Mouse (Mus musculus) neutrophil, adult 83 days (primary cell): ENCODE measurements around the gene Cpt1c. TPM values are rescaled to one million over a fixed set of nuclear protein-coding genes. Genes with fewer than 3 reads are reported as not detected.

ENCODE experiments used
- total RNA-seq, 2 experiments: library from RNA; stranded (reverse); gene quantifications; one replicate each; pipeline ENCODE4 v1.2.4; 2023

Cpt1c gene
- under 1 TPM; 0.53 to 0.85 TPM for total RNA-seq

GRCm38 (mm10) chr7:44974383-44975116 lies at the start of gene Cpt1c:
Gene Cpt1c, minus strand, starts transcription at chr7:44974851.

GRCm38 (mm10) chr7:45017242-45018061 lies 42.8 kb upstream of the Cpt1c start, which contains the start of gene Rras:
Gene Rras, plus strand, starts transcription at chr7:45017961.

DNA sequence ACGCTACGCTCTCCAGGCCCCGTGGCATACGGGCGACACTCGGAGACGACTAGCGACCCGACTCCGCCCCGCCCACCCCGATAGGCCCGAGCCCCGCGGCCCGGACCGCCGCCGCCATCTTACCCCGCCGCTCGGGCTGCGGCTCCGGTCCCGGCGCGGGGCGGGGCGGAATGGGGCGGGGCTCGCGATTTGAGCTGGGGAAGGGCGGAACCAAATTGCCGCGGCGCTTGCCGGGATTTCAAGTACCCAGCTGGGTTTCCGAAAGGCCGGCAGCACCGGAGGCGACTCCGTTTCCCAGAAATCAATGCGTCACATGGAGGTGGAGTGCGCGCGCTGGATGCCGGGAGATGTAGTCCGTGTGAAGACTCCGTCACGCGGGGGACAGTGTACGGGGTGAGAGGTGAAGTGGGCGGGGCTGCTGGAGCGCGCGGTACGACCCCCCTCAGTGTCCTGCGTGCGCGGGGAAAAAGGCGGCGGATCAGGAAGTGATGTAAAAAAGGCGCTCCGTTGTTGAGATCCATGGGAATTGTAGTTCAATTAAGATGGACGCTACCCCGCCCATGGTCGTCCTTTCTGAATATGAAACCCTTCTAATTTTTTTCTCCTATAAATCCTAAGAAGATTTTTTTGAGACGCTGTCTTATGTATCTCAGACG lies 41.4 kb upstream of the Cpt1c start, which contains the start of gene Scaf1:
TSS of gene Scaf1 (minus strand) at position 407 of the 656 bp plus-strand sequence.

GRCm38 (mm10) chr7:44998501-44998955 lies 23.9 kb upstream of the Cpt1c start, which contains the start of gene Bcl2l12:
Gene Bcl2l12, minus strand, starts transcription at chr7:44998712.

GRCm38 (mm10) chr7:44997231-44997939 lies 22.7 kb upstream of the Cpt1c start, which contains the start of gene Irf3:
Gene Irf3, plus strand, starts transcription at chr7:44997648.

DNA sequence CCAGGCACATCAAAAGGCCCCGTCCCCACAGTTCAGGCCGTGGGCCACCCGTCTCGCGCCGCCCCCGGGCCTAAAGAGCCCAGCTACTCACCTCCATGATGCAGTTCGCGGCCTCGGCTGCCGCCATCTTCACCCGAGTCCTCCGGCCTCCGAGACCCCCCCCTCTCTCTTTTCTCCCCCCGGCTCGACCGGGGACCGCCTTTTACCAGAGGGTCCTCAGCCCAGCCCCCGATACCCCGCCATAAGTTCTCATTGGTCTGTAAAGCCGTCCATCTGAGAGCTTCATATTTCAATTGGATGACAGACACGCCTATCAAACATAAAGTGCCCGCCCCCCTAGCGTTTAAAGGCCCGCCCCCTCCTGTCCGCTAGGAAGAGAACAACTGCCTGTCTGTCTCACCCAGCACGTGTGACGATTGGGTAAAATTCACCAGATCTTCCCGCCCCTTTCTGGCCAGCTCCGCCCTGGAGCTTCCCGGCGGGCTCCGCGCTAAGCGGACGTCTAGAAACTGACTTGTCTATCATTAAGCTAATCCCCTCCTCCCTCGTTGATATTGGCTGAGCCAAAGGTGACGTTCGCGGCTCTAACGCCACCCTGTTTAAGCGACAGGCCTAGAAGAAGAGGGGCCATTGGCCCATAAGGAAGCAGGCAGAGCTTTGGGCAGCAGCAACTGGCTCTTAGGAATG lies 11.7 kb upstream of the Cpt1c start, which contains the start of gene Prmt1:
TSS of gene Prmt1 (minus strand) at position 377 of the 687 bp plus-strand sequence.

GRCm38 (mm10) chr7:44942904-44943303 lies 31.7 kb downstream of the Cpt1c start, which contains the start of gene Tsks:
Gene Tsks, plus strand, starts transcription at chr7:44943204.

DNA sequence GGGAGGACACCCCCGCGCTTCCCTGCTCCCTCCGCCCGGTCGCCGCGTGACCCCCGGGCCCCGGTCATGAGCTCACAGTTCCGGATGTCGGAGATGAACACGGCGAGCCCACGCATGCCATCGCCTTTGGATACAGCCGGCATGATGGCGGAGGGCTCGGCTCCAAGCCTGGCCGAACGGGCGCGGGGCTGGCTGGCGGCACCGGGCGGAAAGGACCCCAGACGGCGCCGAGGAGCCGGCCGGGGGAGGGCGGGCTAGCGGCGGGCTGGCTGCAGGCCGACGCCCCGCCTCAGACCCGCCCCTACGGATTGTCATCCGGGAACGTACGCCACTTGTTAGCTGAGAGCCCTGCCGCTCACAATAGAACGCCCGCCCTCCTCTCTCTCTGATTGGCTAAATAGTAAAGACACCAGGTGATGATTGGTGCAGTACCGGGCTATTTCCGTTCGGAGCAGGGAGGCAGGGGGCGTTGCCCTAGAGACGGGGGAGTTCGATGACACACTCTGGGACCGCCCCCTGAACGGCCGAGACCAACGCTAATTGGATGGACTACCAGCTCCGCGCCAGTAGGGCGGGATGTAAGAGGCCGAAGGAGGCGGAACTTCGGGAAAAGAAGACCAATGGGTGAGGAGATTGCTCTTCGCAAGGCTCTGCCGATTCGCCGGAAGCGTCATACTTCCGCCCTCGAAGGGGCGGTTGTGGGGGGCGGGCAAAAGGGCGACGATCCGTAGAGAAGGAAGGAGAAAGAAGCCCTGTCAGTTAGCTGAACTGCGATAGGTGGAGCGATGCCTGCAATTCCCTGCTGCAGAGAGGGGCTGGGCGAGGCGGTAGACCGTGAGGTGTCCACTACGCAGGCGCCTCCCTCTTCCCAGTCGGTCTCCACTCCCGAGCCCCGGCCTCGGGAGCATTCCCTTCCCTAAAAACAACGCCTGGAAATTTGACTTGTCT lies 45.2 kb downstream of the Cpt1c start, which contains the start of gene Ap2a1:
TSS of gene Ap2a1 (minus strand) at position 293 of the 948 bp plus-strand sequence.

Other genes with a start within 250 kb of the Cpt1c start
- gene Vrk3, start 226.4 kb downstream of the Cpt1c start, total RNA-seq, result 10 to 100 TPM; 49.7 to 52.8 TPM
- 1 to 10 TPM; 1.4 to 1.9 TPM for gene Zfp473, start 223.8 kb downstream of the Cpt1c start, total RNA-seq
- gene Nup62, start 158.8 kb downstream of the Cpt1c start, total RNA-seq, result 10 to 100 TPM; 44.3 to 53.6 TPM
- 1 to 10 TPM; 1.5 to 1.7 TPM for gene Il4i1, start 158.5 kb downstream of the Cpt1c start, total RNA-seq
- gene Atf5, start 158.2 kb downstream of the Cpt1c start, total RNA-seq, result 1 to 10 TPM; 5.6 to 6.6 TPM
- 10 to 100 TPM; 13.9 to 17.4 TPM for gene Akt1s1, start 125.9 kb downstream of the Cpt1c start, total RNA-seq
- 10 to 100 TPM; 33.5 to 33.6 TPM for gene Tbc1d17, start 125.8 kb downstream of the Cpt1c start, total RNA-seq
- 100 to 1,000 TPM; 379 to 392 TPM for gene Pnkp, start 117.7 kb downstream of the Cpt1c start, total RNA-seq
- gene Ptov1, start 105.1 kb downstream of the Cpt1c start, total RNA-seq, result 10 to 100 TPM; 33.3 to 35.2 TPM
- gene Med25, start 82.1 kb downstream of the Cpt1c start, total RNA-seq, result 10 to 100 TPM; 36.7 to 44.1 TPM
- 1 to 10 TPM; 5.7 to 7.4 TPM for gene Fuz, start 78.8 kb downstream of the Cpt1c start, total RNA-seq
- 10 to 100 TPM; 70.1 to 74.6 TPM for gene Ap2a1, start 45.4 kb downstream of the Cpt1c start, total RNA-seq
- not detected for gene Tsks, start 31.6 kb downstream of the Cpt1c start, total RNA-seq
- 10 to 100 TPM; 74.9 to 80.6 TPM for gene Prmt1, start 11.7 kb upstream of the Cpt1c start, total RNA-seq
- gene Irf3, start 22.8 kb upstream of the Cpt1c start, total RNA-seq, result 10 to 100 TPM; 63.0 to 71.9 TPM
- gene Bcl2l12, start 23.9 kb upstream of the Cpt1c start, total RNA-seq, result 10 to 100 TPM in 1 of 2 experiments, 1 to 10 TPM in 1; 8.8 to 18.8 TPM
- gene Scaf1, start 41.5 kb upstream of the Cpt1c start, total RNA-seq, result 10 to 100 TPM; 61.1 to 62.1 TPM
- 10 to 100 TPM; 14.9 to 17.0 TPM for gene Rras, start 43.1 kb upstream of the Cpt1c start, total RNA-seq
- gene Prr12, start 78.0 kb upstream of the Cpt1c start, total RNA-seq, result 10 to 100 TPM; 22.3 to 25.8 TPM
- 10 to 100 TPM; 29.1 to 38.1 TPM for gene Nosip, start 87.6 kb upstream of the Cpt1c start, total RNA-seq
- 10 to 100 TPM; 17.4 to 19.6 TPM for gene Prrg2, start 87.8 kb upstream of the Cpt1c start, total RNA-seq
- 1 to 10 TPM; 3.0 to 3.1 TPM for gene Rcn3, start 117.4 kb upstream of the Cpt1c start, total RNA-seq
- gene Fcgrt, start 129.0 kb upstream of the Cpt1c start, total RNA-seq, result 10 to 100 TPM; 19.0 to 24.9 TPM
- 1,000 to 10,000 TPM; 1,010 to 1,023 TPM for gene Rps11, start 149.6 kb upstream of the Cpt1c start, total RNA-seq
- 1,000 to 10,000 TPM; 1,046 to 1,214 TPM for gene Rpl13a, start 153.9 kb upstream of the Cpt1c start, total RNA-seq
- not detected for gene Gm45713, start 161.4 kb upstream of the Cpt1c start, total RNA-seq
- gene Flt3l, start 161.6 kb upstream of the Cpt1c start, total RNA-seq, result 10 to 100 TPM; 22.2 to 29.2 TPM
- gene Pih1d1, start 179.5 kb upstream of the Cpt1c start, total RNA-seq, result 10 to 100 TPM; 46.2 to 47.4 TPM
- gene Aldh16a1, start 179.7 kb upstream of the Cpt1c start, total RNA-seq, result 10 to 100 TPM; 82.4 to 96.0 TPM
- not detected for gene Slc17a7, start 189.1 kb upstream of the Cpt1c start, total RNA-seq
- not detected for gene Gfy, start 204.7 kb upstream of the Cpt1c start, total RNA-seq
- not detected for gene Pth2, start 206.1 kb upstream of the Cpt1c start, total RNA-seq
- not detected for gene Ccdc155, start 230.0 kb upstream of the Cpt1c start, total RNA-seq
- gene Dkkl1, start 237.3 kb upstream of the Cpt1c start, total RNA-seq, result 1 to 10 TPM; 1.0 to 1.3 TPM
- gene Tead2, start 240.9 kb upstream of the Cpt1c start, total RNA-seq, result not detected